Mouse (Mus musculus) natural killer cell, adult 2 months (primary cell): ENCODE measurements around the gene Gipc2.
A peak's percentile ranks its signal among the peaks of the same experiment; 100 is the strongest.
"Not testable (repeated sequence)": the region's sequence is repeated elsewhere in the genome, so short reads cannot be mapped to it uniquely, and the experiment has no call there.

Experiments used
- DNase-seq, 2 experiments: peaks; one replicate each; pipeline ENCODE4 v3.0.0; 2022; ENCODE audit warnings: low spot score in 2 of 2

Gipc2 gene

DNA sequence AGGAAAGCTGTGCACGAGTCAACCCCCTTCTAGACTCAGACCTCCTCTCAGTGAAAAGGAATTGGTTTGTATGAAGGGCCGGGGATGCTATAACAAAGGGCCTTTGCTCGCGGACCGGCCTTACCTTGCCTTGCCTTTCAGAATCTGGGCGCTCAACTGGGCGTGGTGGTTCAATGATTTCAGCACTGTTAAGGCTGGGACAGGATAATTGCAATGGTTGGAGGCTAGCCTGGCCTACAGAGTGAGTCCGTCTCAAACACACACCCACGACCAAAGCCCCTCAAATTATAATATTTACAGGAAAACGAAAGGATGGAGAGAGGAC lies at the start of gene Gipc2:
Gene Gipc2, minus strand, starts transcription at position 132 of the 325 bp plus-strand sequence.
- no peak for DNase-seq

DNA sequence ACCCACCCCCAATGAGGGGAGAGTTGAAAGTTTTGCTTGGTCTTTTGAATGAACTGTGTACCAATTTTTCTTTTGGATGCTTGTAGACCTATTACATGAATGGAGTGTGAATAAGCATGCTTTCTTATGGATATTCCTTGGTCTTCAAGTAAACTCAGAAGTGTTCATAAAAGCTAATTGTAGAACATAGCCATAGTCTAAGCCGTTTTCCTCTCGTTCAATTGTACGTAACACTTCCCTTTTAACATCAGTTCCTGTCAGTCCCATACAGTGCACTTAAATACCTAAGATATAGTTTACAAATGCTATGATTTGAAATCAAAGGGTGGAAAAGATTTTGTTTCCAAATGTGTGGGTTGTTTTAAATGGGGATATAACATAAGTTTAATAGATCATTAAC lies 47.4 kb upstream of the Gipc2 start:
- DNase-seq, result no peak

DNA sequence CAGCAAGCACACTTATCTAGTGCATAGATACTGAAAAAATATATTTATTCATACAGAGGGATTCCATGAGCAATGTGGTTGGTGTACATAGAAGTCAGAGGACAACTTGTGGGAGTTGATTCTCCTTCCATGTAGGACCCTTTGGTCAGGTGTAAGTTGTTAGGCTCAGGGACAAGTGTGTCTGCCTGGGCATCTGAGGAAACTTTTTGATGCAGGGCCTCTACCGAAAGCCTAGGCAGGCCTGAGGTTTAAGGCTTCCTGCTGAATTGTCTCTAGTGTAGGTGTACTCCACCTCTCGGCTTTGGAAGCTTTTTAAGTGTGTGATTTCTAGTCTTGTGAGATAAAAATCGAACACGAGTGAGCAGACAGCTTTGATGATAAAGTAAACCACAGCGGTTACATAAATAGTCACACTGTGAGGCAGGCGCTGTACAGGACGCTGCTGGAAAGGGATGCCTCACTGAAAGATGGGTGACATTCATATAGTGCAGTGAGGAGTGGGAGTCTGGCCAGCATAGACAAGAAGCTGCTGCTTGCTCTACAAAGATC lies 45.8 kb upstream of the Gipc2 start:
- peak; percentile 18 to 20 for DNase-seq

DNA sequence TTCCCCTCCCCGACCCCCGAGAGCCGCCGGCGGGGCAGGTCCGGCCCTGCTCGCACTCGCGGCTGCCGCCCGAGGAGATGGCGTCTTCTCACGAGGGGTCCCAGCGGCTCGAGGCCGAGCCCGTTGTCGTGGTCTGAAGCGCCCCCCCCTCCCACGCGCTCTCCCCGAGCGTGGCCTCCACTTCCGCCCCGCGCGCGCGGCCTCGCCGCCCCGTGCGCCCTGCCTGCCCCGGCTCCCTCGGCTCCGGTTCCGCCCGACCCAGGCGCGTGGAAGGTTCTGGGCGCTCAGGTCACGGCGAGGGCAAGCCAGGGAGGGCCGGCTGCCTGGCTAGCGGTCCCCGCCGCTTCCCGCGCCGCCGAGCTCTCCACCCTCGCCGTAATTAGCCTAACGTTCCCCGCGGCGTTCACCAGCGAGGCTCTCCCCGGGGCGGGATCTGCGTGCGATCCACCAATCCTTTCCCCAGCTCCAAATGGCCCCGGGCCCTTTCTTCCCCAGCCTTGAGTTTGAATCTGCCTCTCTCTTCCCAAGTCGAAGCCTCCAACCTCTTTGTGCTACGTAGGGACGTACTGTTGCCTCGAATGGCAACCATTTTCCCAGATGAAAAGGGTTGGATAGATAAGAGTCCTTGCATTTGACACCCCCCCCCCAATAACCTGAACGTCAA lies 44.8 kb upstream of the Gipc2 start:
- peak; percentile 41 to 68 for DNase-seq

DNA sequence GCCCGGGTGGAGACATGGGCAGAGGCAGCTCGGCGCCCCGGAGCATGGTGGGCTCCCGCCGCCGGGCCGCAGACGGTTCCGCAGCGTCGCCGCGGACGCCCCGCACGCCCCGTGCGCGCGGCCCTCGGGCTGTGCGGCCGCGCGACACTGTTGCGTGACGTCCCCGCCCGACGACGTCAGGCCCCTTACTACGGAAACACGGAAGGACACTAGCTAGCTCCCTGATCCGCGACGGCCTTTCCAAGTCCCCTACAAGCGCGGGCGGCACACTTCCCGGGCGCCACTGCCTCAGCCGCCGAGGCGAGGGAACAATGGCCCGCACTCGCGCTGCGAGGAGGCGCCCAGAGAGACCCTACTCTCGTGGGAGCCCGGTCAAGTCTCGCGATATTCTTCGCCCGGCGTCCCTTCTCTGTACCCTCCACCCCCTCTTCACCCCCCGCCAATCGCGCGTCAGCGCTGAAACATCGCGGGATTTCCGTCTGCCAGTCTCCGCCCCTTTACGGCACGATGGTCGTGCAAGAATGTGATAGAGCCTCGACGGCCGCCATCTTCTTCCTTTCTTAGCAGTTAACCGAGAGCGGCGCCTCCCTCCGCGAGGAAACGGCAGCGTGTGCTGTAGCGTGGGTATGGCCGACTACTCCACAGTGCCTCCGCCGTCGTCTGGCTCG lies 44.1 kb upstream of the Gipc2 start, which contains the start of the genes Dnajb4 and Fubp1:
Gene Dnajb4, minus strand, starts transcription at position 336 of the 668 bp plus-strand sequence.
Gene Fubp1, plus strand, starts transcription at position 456 of the 668 bp plus-strand sequence.
- DNase-seq, result peak; percentile 100

DNA sequence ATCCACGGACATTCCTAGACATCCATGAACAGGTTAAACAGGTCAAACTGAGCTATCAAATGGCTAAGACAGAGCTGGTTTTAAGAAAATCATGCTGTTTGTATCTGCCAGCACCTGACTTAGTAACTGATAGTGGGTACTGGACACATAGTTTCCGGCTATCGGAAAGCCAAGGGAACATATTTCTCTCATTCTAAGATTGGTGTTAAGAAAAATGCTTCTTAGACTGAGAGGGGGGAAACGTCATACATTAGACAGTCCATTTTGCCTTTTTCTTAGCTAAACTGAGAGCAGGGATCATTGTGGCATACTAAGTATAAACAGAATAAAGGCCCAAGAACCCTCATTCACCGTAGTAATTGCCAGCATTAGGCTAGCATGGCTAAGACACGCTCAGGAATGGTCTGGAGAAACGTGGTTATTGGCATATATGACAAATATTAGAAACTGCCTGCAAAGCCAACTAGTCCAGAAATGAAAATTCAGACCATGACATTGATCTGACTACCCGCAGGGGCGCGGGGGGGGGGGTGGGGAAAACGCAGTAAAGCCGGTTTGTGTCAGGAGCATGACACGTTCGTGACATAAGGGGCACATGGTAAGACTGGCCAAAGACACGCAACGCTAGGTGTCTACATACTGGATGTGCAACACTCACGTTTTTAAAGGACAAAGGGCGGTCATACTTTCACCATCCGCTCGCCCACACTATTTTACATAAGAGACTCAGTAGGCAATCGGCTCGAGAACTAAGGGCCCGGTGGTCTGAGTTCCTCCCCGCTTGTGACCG lies 43.3 kb upstream of the Gipc2 start:
- DNase-seq, result peak; percentile 42 to 58

DNA sequence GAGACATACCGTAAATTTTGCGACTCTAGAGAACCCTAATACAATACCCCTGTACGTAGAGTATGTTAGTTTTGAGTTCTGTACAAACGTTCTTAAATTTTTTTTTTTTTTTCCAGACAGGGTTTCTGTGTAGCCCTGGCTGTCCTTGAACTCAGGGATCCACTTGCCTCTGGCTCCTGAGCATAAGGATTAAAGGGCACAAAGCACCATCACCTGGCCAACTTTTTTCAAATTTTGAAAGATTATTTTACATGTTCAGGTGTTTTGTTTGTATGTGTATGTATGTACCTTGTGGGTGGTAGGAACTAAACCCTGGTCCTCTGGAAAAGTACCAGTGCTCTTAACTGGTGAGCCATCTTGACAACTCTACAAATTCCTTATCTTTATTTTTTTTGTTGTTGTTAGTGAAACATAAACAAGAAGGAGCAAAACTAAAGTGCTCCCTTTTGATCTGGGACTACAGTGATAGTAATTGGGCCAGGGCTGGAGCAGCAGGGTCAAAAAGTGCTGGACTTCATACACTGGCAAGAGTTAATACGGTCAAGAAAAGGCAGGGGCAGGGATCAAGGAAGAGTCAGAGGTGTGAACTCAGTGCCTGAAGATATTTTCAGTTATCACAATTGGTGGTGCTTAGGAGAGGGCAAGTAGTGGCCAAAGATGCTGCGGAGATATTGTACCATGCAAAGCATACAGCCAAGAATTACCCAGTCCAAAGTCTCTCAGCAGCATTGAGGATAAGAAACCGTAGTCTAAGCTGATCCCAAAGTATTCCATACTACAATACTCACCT lies 42.3 kb upstream of the Gipc2 start:
- no peak for DNase-seq

DNA sequence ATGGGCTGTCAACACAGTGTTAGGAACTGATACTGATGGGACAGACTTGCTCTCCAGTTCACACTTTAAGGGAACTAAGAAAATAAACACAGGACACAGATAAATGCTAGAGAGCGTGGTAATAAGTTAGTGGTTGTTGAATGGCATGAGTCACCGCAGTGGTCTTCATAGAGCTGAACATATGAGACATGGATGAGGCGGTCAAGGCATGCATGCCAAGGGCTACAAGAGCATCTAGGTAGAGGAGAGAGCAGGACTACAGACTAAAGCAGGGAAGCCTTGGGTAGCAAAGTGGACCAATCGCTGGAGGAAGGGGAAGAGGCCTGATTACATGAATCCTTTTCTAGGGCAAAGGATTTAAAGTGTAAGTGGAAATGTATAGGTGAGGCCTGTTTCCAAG lies 41.1 kb upstream of the Gipc2 start:
- DNase-seq, result no peak

DNA sequence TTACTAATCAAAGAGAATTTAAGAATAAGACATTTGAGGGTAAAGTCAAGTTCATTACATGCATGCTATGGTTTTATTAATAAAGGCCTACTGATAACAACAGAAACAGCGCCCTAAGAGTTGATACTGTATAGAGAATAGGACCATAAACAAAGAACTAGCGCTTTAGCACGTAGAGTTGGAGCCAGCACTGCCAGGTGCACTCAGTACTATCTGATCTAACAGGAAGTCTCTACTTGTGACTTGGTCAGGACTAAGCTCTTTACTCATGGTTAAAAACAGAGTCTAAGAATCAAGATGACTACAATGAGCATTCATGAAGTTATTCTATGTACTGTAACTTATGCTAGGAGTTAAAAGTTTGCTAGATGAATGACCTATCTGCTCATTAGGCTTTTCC lies 38.5 kb upstream of the Gipc2 start:
- DNase-seq, result no peak

DNA sequence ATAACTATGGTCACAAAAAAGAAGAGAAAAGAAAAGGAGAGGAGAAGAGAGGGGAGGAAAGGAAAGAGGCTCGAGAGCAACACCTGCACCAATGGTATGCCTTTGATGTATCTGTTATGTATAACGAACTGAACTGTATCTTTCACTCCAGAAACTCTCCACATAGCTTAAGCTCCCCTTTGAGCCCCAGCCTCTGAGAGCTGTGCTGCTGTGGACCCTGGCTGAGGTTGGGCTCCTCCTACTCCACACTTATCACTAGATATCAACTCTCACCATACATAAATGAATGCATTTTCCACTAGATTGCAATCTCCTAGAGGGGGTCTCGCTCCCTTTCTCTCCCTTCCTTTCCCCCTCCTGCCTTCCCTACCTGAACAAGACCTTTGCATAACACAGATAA lies 38.0 kb upstream of the Gipc2 start:
- DNase-seq, result no peak

DNA sequence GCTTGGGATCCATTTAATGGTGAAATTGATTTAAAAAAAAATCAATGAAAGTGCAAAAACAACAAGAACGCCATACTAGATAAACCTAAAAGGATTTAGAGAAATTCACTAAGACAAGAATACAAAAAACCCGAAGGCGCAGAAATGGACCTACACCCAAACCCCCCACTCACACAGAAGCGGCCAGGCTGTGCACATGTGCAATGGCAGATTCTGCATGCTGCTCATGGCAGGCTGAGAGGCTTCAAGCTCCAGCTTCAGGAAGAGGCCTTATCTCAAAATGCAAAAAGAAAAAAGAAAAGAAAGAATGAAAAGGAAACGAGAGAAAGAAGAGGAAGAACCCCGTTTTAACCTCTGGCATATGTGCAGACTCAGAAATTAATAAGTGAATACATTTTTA lies 37.4 kb upstream of the Gipc2 start:
- DNase-seq, result no peak

DNA sequence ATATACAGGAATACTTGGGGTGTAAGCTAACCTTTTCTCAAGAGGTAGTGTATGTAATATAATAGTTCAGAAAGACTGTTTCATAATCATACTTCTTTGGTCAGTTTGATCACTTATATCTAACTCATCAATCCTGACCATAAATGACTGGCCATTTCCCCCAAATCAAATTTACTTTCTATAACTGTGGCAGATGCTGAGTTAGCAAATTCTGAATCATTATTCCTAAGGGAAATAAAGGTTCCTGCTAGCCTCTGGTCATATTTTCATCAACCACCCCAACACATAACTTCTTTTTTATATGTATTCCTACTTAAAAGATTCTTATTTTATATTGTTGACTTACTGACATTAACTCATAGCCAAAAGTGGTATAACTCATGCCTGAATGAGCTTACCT lies 36.9 kb upstream of the Gipc2 start:
- DNase-seq, result no peak

DNA sequence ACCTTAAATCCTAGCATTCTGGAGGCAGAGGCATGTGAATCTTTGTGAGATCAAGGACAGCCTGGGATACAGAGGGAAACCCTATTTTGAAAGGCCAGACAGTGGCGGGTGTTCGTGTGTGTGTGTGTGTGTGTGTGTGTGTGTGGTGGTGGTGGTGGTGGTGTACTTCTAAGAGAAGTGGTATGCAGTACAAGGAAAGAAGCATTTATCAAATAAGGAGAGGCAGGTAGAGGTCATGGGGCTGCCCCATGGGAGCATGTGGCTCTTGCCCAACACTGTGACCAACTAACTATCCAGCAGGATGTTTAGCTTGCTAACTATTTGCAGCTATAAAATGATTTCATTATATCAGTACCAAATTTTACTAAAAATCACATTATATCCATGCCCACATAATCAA lies 35.6 kb upstream of the Gipc2 start:
- no peak for DNase-seq

DNA sequence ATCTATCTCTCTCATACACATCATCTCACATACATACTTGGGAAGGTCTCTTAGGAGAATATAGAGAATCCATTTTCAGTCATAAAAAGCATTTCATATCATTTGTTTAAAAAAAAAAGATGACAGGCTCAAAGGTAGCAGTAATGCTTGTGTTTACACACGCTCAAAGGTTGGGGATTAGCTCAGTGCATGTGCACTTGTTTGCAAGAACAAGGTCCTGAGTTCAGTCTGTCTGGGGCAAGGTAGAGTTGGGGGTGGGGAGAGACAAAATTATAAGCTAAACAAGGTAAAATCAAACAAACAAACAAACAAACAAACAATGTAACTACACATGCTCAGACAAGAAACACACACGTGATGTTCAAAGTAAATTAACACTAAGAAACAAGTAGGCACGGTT lies 35.2 kb upstream of the Gipc2 start:
- DNase-seq, result no peak

DNA sequence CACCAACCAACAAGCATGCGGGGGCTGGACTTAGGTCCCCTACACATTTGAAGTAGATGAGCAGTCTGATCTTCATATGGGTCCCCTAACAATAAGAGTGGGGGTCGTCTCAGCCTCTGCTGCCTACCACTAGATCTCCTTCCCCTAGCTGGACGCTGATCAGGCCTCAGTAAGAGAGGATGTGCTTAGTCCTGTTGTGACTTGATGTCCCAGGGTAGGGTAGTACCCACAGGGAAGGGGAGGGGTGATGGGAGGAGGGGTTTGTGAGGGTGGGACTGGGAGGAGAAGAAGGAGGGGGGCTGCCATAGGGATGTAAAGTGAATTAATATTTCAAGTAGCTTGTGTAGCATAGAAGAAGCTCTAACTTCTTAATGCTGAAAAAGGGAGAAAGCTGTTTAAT lies 33.1 kb upstream of the Gipc2 start:
- DNase-seq, result no peak

DNA sequence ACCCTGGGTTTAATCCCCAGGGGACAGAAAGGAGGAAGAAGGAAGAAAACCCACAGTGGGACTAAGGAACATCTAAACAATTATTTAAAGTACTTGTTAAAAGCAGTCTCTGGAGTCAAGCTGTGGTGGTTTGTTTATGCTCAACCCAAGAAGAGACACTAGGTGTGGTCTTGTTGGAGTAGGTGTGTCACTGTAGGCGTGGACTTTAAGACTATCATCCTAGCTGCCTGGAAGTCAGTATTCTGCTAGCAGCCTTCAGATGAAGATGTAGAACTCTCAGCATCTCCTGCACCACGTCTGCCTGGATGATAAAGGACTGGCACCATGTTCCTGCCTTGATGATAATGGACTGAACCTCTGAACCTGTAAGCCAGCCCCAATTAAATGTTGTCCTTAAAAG lies 31.2 kb upstream of the Gipc2 start:
- DNase-seq, result not testable (repeated sequence)

DNA sequence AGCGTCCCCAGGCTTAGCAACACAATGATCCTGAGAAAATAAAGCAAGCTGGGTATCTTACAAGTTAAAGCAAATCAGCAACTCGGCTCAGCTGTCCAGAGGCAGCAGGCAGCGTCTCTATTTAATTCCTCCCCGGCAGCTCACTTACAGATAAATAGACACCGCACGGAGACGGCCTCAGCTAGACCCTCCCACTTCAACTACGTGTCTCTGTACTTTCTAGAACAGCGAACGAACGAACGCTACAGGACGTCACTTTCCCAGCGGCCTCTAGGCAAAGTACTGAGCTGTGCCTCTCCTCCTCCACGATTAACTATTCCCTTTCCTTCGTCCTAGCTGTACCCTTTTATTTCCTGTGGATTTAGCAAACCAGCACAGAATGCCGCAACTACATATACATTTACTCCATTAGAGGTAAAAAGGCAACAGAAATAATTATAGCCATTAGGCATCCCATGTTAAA lies 27.6 kb upstream of the Gipc2 start:
- peak; percentile 80 to 81 for DNase-seq

DNA sequence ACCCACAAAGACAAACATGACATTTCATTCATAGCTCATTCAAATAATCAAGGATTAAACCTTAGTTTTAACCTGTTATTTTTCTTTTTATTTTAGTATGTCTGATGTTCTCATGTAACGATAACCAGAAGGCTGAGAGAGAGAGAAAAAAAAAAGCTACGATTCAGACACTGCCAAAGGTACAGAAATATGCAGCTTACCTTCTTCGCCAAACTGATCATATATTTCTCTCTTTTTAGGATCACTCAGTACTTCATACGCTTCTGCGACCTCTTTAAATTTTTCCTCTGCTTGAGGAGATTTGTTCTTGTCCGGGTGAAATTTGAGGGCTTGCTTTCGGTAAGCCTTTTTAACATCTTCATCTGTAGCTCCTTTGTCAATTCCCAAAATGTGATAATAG lies 27.1 kb upstream of the Gipc2 start:
- no peak for DNase-seq

DNA sequence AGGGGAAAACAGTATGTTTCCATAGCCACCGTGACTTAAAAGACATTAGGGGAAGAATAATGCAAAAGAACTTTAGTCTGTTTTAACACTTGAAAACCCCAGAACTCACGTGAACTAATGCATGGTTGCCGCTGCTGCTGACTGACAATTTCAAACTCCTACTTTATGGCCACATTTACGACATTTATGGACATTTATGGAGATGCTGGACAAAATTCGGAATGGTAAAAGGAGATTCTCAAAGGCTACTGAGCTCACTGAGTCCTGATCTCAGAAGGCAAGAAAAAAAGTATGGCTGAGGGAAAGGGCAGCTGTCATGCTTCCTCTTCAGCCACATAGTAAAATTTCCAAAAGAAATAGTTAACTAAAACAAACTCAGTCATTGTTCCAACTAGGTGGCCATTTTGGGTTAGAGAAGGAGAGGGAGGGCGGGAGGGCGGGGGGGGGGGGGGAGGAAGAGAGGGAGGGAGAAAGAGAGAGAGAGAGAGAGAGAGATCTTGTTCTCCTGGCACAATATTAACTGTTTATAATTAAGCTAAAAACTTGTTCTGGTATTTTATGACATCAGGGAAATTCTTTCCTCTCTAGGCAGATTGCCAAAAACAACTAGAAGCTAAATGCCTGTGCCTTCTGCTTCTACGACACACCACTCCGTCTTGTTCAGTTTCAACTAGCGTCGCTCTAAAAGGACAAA lies 26.4 kb upstream of the Gipc2 start:
- DNase-seq, result peak in 1 of 2 experiments; percentile 14

DNA sequence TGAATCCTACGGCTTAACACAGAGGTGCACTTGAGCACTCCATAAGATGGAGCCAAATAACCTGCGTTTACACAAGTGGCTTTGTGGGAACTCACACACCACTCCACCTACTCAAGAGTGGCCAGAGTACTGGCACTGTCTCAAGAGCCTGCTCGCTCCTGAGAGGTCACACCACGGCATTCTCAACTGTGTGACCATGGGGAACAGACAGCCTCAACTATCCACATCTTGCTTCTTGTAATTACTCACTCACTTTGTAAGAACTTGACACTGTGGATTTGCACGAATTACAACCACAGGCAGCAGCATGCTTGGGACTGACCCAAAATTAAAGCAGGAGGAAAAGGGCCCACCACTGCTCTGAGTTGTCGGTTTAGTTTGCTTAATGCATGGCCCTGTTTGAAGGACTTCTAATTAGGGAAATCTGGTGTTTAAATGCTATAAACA lies 25.8 kb upstream of the Gipc2 start:
- DNase-seq, result no peak
